12 mouse cellular contexts compared by ENCODE assay signal in the genomic region with DNA sequence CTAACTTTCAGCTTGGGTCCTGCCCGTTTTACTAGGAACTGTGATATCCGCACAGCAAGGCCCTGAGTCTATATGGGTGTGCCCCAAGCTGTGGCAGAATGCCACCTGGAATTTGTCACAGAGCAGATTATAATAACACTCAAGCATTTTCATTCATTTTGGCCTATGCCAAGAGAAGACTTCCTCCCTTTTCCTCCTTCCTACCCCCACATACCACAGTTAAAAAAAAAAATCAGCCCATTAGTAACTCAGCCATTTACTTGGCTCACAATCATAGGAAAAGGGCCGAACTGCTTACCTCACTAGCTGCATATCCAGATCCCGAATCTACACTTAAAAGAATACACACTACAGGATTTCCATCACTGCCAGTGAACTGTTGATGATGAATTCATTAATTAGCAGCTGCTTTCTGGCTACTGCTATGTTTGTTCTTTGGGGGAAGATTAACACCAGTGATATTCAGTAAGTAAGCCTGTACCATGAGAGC.
DNase-seq lines count a peak whose midpoint lies in the region; ATAC-seq lines count a peak whose summit lies in the region.
"Had no signal": no experiment of that assay in that cellular context is flagged by ENCODE, and none has a peak within 500 bp of the region (broad histone marks: within the 10 kb centered on the region; RNA-seq: fewer than 3 reads in every experiment).

No protein-coding gene starts in this region.

- peak; percentile 68; the same call in 1 of the 2 replicates for ATAC-seq in forebrain, embryonic 14.5 days
- no peak for ATAC-seq in forebrain, embryonic 12.5 days (ENCODE audit: low FRiP score)
- ATAC-seq in heart, embryonic 13.5 days (ENCODE audit: extremely low read depth, insufficient number of reproducible peaks, low FRiP score, low TSS enrichment): no peak
- peak; percentile 68 for ATAC-seq in lung, embryonic 16.5 days (ENCODE audit: low read depth)
- no peak for ATAC-seq in midbrain, embryonic 14.5 days (ENCODE audit: low FRiP score, low TSS enrichment)

- 60% methylated on average over 4 of the region's 4 CpGs for WGBS in forebrain, embryonic 14.5 days
- 90% methylated on average over 4 of the region's 4 CpGs for WGBS in forebrain, embryonic 12.5 days
- 44% methylated on average over 4 of the region's 4 CpGs for WGBS in heart, embryonic 13.5 days
- 33% methylated on average over 4 of the region's 4 CpGs for WGBS in lung, embryonic 16.5 days
- 95% methylated on average over 4 of the region's 4 CpGs for WGBS in midbrain, embryonic 14.5 days

- peak; percentile 66 for DNase-seq in forebrain, embryonic 14.5 days (ENCODE audit: low spot score)
- DNase-seq in NIH3T3 (ENCODE audit: low read depth): peak; percentile 39
- DNase-seq in frontal cortex, postnatal 14 days (ENCODE audit: low spot score in 2 of 2): no peak
- no peak for DNase-seq in midbrain, embryonic 14.5 days
- no peak for DNase-seq in embryo, embryonic 9.5 days (ENCODE audit: extremely low spot score)
- DNase-seq: cerebellum, postnatal 10 days; right cerebral cortex, postnatal 14 days had no signal

- H3K27me3 ChIP-seq in forebrain, embryonic 14.5 days (replicated peaks; ENCODE audit: control insufficient read depth, insufficient read depth, low read length): no peaks in the 10 kb centered on the region
- H3K27me3 ChIP-seq in forebrain, embryonic 12.5 days: no peaks in the 10 kb centered on the region
- no peaks in the 10 kb centered on the region for H3K27me3 ChIP-seq in heart, embryonic 13.5 days (replicated peaks)
- no peaks in the 10 kb centered on the region for H3K27me3 ChIP-seq in lung, embryonic 16.5 days (ENCODE audit: control insufficient read depth, insufficient read depth, low read depth, low read length)
- no peaks in the 10 kb centered on the region for H3K27me3 ChIP-seq in midbrain, embryonic 14.5 days (ENCODE audit: control insufficient read depth, insufficient read depth, low read length)
- H3K27me3 ChIP-seq: liver, embryonic 15.5 days had no signal

- no peaks in the 10 kb centered on the region for H3K9me3 ChIP-seq in forebrain, embryonic 14.5 days (replicated peaks; ENCODE audit: control insufficient read depth, low read length)
- no peaks in the 10 kb centered on the region for H3K9me3 ChIP-seq in forebrain, embryonic 12.5 days
- no peaks in the 10 kb centered on the region for H3K9me3 ChIP-seq in heart, embryonic 13.5 days
- H3K9me3 ChIP-seq in lung, embryonic 16.5 days (ENCODE audit: control insufficient read depth, low read length): no peaks in the 10 kb centered on the region
- no peaks in the 10 kb centered on the region for H3K9me3 ChIP-seq in midbrain, embryonic 14.5 days (ENCODE audit: control insufficient read depth, low read length)
- H3K9me3 ChIP-seq: liver, embryonic 15.5 days had no signal

- H3K4me2 ChIP-seq in forebrain, embryonic 14.5 days (ENCODE audit: low read length): no peak overlapping the region
- no peak overlapping the region for H3K4me2 ChIP-seq in forebrain, embryonic 12.5 days
- H3K4me2 ChIP-seq in heart, embryonic 13.5 days: no peak overlapping the region
- no peak overlapping the region for H3K4me2 ChIP-seq in lung, embryonic 16.5 days (ENCODE audit: low read depth, low read length)
- no peak overlapping the region for H3K4me2 ChIP-seq in midbrain, embryonic 14.5 days (ENCODE audit: low read length)
- H3K4me2 ChIP-seq: liver, embryonic 15.5 days had no signal

- H3K4me3 ChIP-seq in forebrain, embryonic 14.5 days (ENCODE audit: low read depth, low read length): no peak overlapping the region
- no peak overlapping the region for H3K4me3 ChIP-seq in forebrain, embryonic 12.5 days (replicated peaks)
- H3K4me3 ChIP-seq in heart, embryonic 13.5 days: no peak overlapping the region
- no peak overlapping the region for H3K4me3 ChIP-seq in lung, embryonic 16.5 days (ENCODE audit: low read length)
- no peak overlapping the region for H3K4me3 ChIP-seq in midbrain, embryonic 14.5 days (replicated peaks; ENCODE audit: low read depth, low read length)
- H3K4me3 ChIP-seq: liver, embryonic 15.5 days; myocyte had no signal

- H3K9ac ChIP-seq in forebrain, embryonic 14.5 days (ENCODE audit: low read length): no peak overlapping the region
- H3K9ac ChIP-seq in forebrain, embryonic 12.5 days: no peak overlapping the region
- no peak overlapping the region for H3K9ac ChIP-seq in heart, embryonic 13.5 days
- H3K9ac ChIP-seq in lung, embryonic 16.5 days (ENCODE audit: low read length): no peak overlapping the region
- no peak overlapping the region for H3K9ac ChIP-seq in midbrain, embryonic 14.5 days (replicated peaks; ENCODE audit: low read length)
- H3K9ac ChIP-seq: liver, embryonic 15.5 days had no signal

- no peaks in the 10 kb centered on the region for H3K4me1 ChIP-seq in forebrain, embryonic 14.5 days (ENCODE audit: control insufficient read depth, insufficient read depth, low read length)
- H3K4me1 ChIP-seq in forebrain, embryonic 12.5 days: no peaks in the 10 kb centered on the region
- H3K4me1 ChIP-seq in heart, embryonic 13.5 days: peaks cover 58% of the 10 kb centered on the region
- H3K4me1 ChIP-seq in lung, embryonic 16.5 days (replicated peaks; ENCODE audit: control insufficient read depth, insufficient read depth, low read length): peaks cover 28% of the 10 kb centered on the region
- no peaks in the 10 kb centered on the region for H3K4me1 ChIP-seq in midbrain, embryonic 14.5 days (ENCODE audit: control insufficient read depth, insufficient read depth, low read length)
- H3K4me1 ChIP-seq: liver, embryonic 15.5 days had no signal

- H3K27ac ChIP-seq in forebrain, embryonic 14.5 days (ENCODE audit: low read depth, low read length): no peak overlapping the region
- H3K27ac ChIP-seq in forebrain, embryonic 12.5 days: no peak overlapping the region
- H3K27ac ChIP-seq in heart, embryonic 13.5 days (replicated peaks): peak overlapping the region; percentile 66
- H3K27ac ChIP-seq in lung, embryonic 16.5 days (ENCODE audit: low read length): peak overlapping the region; percentile 60
- no peak overlapping the region for H3K27ac ChIP-seq in midbrain, embryonic 14.5 days (replicated peaks; ENCODE audit: low read depth, low read length)
- H3K27ac ChIP-seq: liver, embryonic 15.5 days had no signal

- H3K36me3 ChIP-seq in forebrain, embryonic 14.5 days (ENCODE audit: control insufficient read depth, insufficient read depth, low read length): no peaks in the 10 kb centered on the region
- H3K36me3 ChIP-seq in forebrain, embryonic 12.5 days (replicated peaks): no peaks in the 10 kb centered on the region
- peaks cover 22% of the 10 kb centered on the region for H3K36me3 ChIP-seq in heart, embryonic 13.5 days
- no peaks in the 10 kb centered on the region for H3K36me3 ChIP-seq in lung, embryonic 16.5 days (ENCODE audit: control insufficient read depth, insufficient read depth, low read length)
- no peaks in the 10 kb centered on the region for H3K36me3 ChIP-seq in midbrain, embryonic 14.5 days (ENCODE audit: control insufficient read depth, insufficient read depth, low read length)
- H3K36me3 ChIP-seq: liver, embryonic 15.5 days had no signal

Comparison
In these comparisons a context has a peak if more than half of its experiments do, and no peak if none do; other contexts are left out.
1. ATAC-seq: peak in forebrain, embryonic 14.5 days (single experiment) and lung, embryonic 16.5 days (single experiment); none in forebrain, embryonic 12.5 days (single experiment), heart, embryonic 13.5 days (single experiment) and midbrain, embryonic 14.5 days (single experiment).
2. DNase-seq: peak in forebrain, embryonic 14.5 days (single experiment) and NIH3T3 (single experiment); none in frontal cortex, postnatal 14 days (0 of 2), midbrain, embryonic 14.5 days (single experiment) and embryo, embryonic 9.5 days (single experiment).
3. H3K27ac ChIP-seq: peak in heart, embryonic 13.5 days (single experiment) and lung, embryonic 16.5 days (single experiment); none in forebrain, embryonic 14.5 days (single experiment), forebrain, embryonic 12.5 days (single experiment) and midbrain, embryonic 14.5 days (single experiment).